Mouse (Mus musculus) MEL (cell line): ENCODE data around the gene Icam1. TPM values are rescaled to one million over a fixed set of nuclear protein-coding genes. Genes with fewer than 3 reads are reported as not detected.

Experiments
- DNase-seq: peaks from one replicate; pipeline ENCODE4 v3.0.0; 2011; ENCODE audit warnings: low read depth, low spot score
- H3K27ac ChIP-seq: 2 replicates; pipeline ENCODE4 v1.5.1; 2012; ENCODE audit warnings: low read depth, mild to moderate bottlenecking, control low read depth, low read length, moderate library complexity; ENCODE audit not compliant: control insufficient read depth
- H3K27me3 ChIP-seq, 2 experiments: fragments of 150-350 bp in 1 of 2; sonication (generic) in 1 of 2; 2 replicates each; pipeline ENCODE4 v1.6.1; 2012; ENCODE audit warnings: low read length in 2 of 2, mild to moderate bottlenecking in 2 of 2, improper control_type of control experiment in 1 of 2, moderate library complexity in 1 of 2; ENCODE audit not compliant: insufficient read depth in 2 of 2, control insufficient read depth in 1 of 2
- H3K36me3 ChIP-seq, 2 experiments: 2 replicates each; pipeline ENCODE4 v1.6.1; 2012 to 2014; ENCODE audit warnings: low read length in 2 of 2, improper control_type of control experiment in 1 of 2, inconsistent platforms in 1 of 2, mild to moderate bottlenecking in 1 of 2; ENCODE audit not compliant: insufficient read depth in 2 of 2, control insufficient read depth in 1 of 2
- H3K4me1 ChIP-seq, 2 experiments: fragments of 150-350 bp in 1 of 2; sonication (generic) in 1 of 2; 2 replicates each; pipeline ENCODE4 v1.6.1; 2012; ENCODE audit warnings: low read length in 2 of 2, improper control_type of control experiment in 1 of 2, mild to moderate bottlenecking in 1 of 2; ENCODE audit not compliant: insufficient read depth in 2 of 2, control insufficient read depth in 1 of 2
- H3K4me3 ChIP-seq, 2 experiments: fragments of 150-350 bp in 1 of 2; sonication (generic) in 1 of 2; 2 replicates each; pipeline ENCODE4 v1.5.1; 2012; ENCODE audit warnings: low read depth in 2 of 2, low read length in 2 of 2, mild to moderate bottlenecking in 2 of 2, moderate library complexity in 2 of 2, control low read depth in 1 of 2, improper control_type of control experiment in 1 of 2; ENCODE audit not compliant: control insufficient read depth in 1 of 2, insufficient read depth in 1 of 2
- H3K79me2 ChIP-seq: 2 replicates; pipeline ENCODE4 v1.6.1; 2012; ENCODE audit warnings: mild to moderate bottlenecking, low read length, moderate library complexity; ENCODE audit not compliant: control insufficient read depth, poor library complexity, insufficient read depth
- H3K9ac ChIP-seq: 2 replicates; pipeline ENCODE4 v1.6.1; 2012; ENCODE audit warnings: low read depth, mild to moderate bottlenecking, control low read depth, low read length, moderate library complexity; ENCODE audit not compliant: control insufficient read depth, poor library complexity, severe bottlenecking
- H3K9me3 ChIP-seq: fragments of 150-350 bp; sonication (generic); replicated peaks from 2 replicates; pipeline ENCODE4 v1.6.1; 2012; ENCODE audit warnings: mild to moderate bottlenecking, low read length, improper control_type of control experiment, moderate library complexity; ENCODE audit not compliant: insufficient read depth
- BHLHE40 ChIP-seq: IDR thresholded peaks from 2 replicates; pipeline ENCODE4 v1.6.1; 2012; ENCODE audit warnings: low read depth, mild to moderate bottlenecking, inconsistent platforms, low read length, improper control_type of control experiment, borderline replicate concordance
- CHD1 ChIP-seq: IDR thresholded peaks from 2 replicates; pipeline ENCODE4 v1.6.1; 2012; ENCODE audit warnings: low read depth, mild to moderate bottlenecking, inconsistent platforms, low read length, improper control_type of control experiment
- CHD2 ChIP-seq: IDR thresholded peaks from 2 replicates; pipeline ENCODE4 v1.6.1; 2011; ENCODE audit warnings: low read length, improper control_type of control experiment
- E2F4 ChIP-seq: IDR thresholded peaks from 2 replicates; pipeline ENCODE4 v1.6.1; 2011; ENCODE audit warnings: low read depth, low read length, improper control_type of control experiment, borderline replicate concordance
- ELF1 ChIP-seq: IDR thresholded peaks from 2 replicates; pipeline ENCODE4 v1.6.1; 2014; ENCODE audit warnings: low read depth, mild to moderate bottlenecking, inconsistent platforms, low read length, improper control_type of control experiment, moderate library complexity
- EP300 ChIP-seq, 2 experiments: IDR thresholded peaks; 2 replicates each; pipeline ENCODE4 v1.6.1; 2011; ENCODE audit warnings: improper control_type of control experiment in 2 of 2, low read length in 2 of 2, low read depth in 1 of 2, mild to moderate bottlenecking in 1 of 2
- ETS1 ChIP-seq: IDR thresholded peaks from 2 replicates; pipeline ENCODE4 v1.6.1; 2012; ENCODE audit warnings: low read depth, mild to moderate bottlenecking, inconsistent platforms, low read length, improper control_type of control experiment, moderate library complexity
- GABPA ChIP-seq: IDR thresholded peaks from 2 replicates; pipeline ENCODE4 v1.6.1; 2012; ENCODE audit warnings: low read depth, mild to moderate bottlenecking, inconsistent platforms, low read length, improper control_type of control experiment, moderate library complexity
- GATA1 ChIP-seq: IDR thresholded peaks from 2 replicates; pipeline ENCODE4 v1.6.1; 2011; ENCODE audit warnings: low read depth, low read length, improper control_type of control experiment
- HCFC1 ChIP-seq: IDR thresholded peaks from 2 replicates; pipeline ENCODE4 v1.6.1; 2012; ENCODE audit warnings: low read depth, mild to moderate bottlenecking, inconsistent platforms, low read length, improper control_type of control experiment, moderate library complexity
- JUND ChIP-seq: IDR thresholded peaks from 2 replicates; pipeline ENCODE4 v1.6.1; 2011; ENCODE audit warnings: low read depth, mild to moderate bottlenecking, improper control_type of control experiment, low read length
- KAT2A ChIP-seq: conservative IDR thresholded peaks from 2 replicates; pipeline ENCODE4 v1.6.1; 2012; ENCODE audit warnings: low read depth, low read length, improper control_type of control experiment, inconsistent platforms
- MAFK ChIP-seq: IDR thresholded peaks from 2 replicates; pipeline ENCODE4 v1.6.1; 2011; ENCODE audit warnings: low read depth, mild to moderate bottlenecking, low read length, improper control_type of control experiment, borderline replicate concordance
- MAX ChIP-seq: IDR thresholded peaks from 2 replicates; pipeline ENCODE4 v1.6.1; 2011; ENCODE audit warnings: low read length, improper control_type of control experiment
- MEF2A ChIP-seq: IDR thresholded peaks from 2 replicates; pipeline ENCODE4 v1.6.1; 2014; ENCODE audit warnings: low read depth, mild to moderate bottlenecking, inconsistent platforms, low read length, improper control_type of control experiment; ENCODE audit not compliant: poor library complexity, insufficient replicate concordance, severe bottlenecking; ENCODE audit errors: extremely low read depth
- MYB ChIP-seq: IDR thresholded peaks from 2 replicates; pipeline ENCODE4 v1.6.1; 2011; ENCODE audit warnings: mild to moderate bottlenecking, low read depth, low read length, improper control_type of control experiment
- NELFE ChIP-seq: IDR thresholded peaks from 2 replicates; pipeline ENCODE4 v1.6.1; 2011; ENCODE audit warnings: low read depth, low read length, improper control_type of control experiment
- NRF1 ChIP-seq: IDR thresholded peaks from 2 replicates; pipeline ENCODE4 v1.6.1; 2014; ENCODE audit warnings: low read depth, mild to moderate bottlenecking, inconsistent platforms, low read length, improper control_type of control experiment, moderate library complexity; ENCODE audit not compliant: poor library complexity, insufficient read depth, severe bottlenecking
- POLR2A ChIP-seq, 2 experiments: IDR thresholded peaks; 2 replicates each; pipeline ENCODE4 v1.6.1; 2011 to 2012; ENCODE audit warnings: low read length in 2 of 2, mild to moderate bottlenecking in 2 of 2, control low read depth in 1 of 2, improper control_type of control experiment in 1 of 2, low read depth in 1 of 2, moderate library complexity in 1 of 2; ENCODE audit not compliant: control insufficient read depth in 1 of 2, insufficient read depth in 1 of 2, poor library complexity in 1 of 2
- POLR2AphosphoS2 ChIP-seq: IDR thresholded peaks from 2 replicates; pipeline ENCODE4 v1.6.1; 2011; ENCODE audit warnings: low read length, improper control_type of control experiment
- RAD21 ChIP-seq: IDR thresholded peaks from 2 replicates; pipeline ENCODE4 v1.6.1; 2011; ENCODE audit warnings: mild to moderate bottlenecking, low read depth, low read length, improper control_type of control experiment
- RCOR1 ChIP-seq: IDR thresholded peaks from 2 replicates; pipeline ENCODE4 v1.6.1; 2012; ENCODE audit warnings: low read depth, mild to moderate bottlenecking, inconsistent platforms, low read length, improper control_type of control experiment
- TBP ChIP-seq: IDR thresholded peaks from 2 replicates; pipeline ENCODE4 v1.8.0; 2011; ENCODE audit warnings: low read depth, low read length, improper control_type of control experiment
- UBTF ChIP-seq: IDR thresholded peaks from 2 replicates; pipeline ENCODE4 v1.6.1; 2012; ENCODE audit warnings: low read depth, mild to moderate bottlenecking, inconsistent platforms, low read length, improper control_type of control experiment, moderate library complexity, borderline replicate concordance; ENCODE audit not compliant: insufficient read depth
- USF1 ChIP-seq: IDR thresholded peaks from 2 replicates; pipeline ENCODE4 v1.6.1; 2014; ENCODE audit warnings: low read depth, mild to moderate bottlenecking, inconsistent platforms, low read length, improper control_type of control experiment, moderate library complexity
- ZKSCAN1 ChIP-seq: IDR thresholded peaks from 2 replicates; pipeline ENCODE4 v1.6.1; 2012; ENCODE audit warnings: low read depth, mild to moderate bottlenecking, inconsistent platforms, low read length, improper control_type of control experiment, moderate library complexity
- ZMIZ1 ChIP-seq: IDR thresholded peaks from 2 replicates; pipeline ENCODE4 v1.6.1; 2012; ENCODE audit warnings: low read depth, mild to moderate bottlenecking, inconsistent platforms, low read length, improper control_type of control experiment, moderate library complexity
- ZNF384 ChIP-seq: IDR thresholded peaks from 2 replicates; pipeline ENCODE4 v1.6.1; 2012; ENCODE audit warnings: low read depth, mild to moderate bottlenecking, inconsistent platforms, low read length, improper control_type of control experiment
- polyA plus RNA-seq, 2 experiments: library from polyadenylated mRNA; stranded (reverse) in 1 of 2; unstranded in 1 of 2; fragments of >175 nt in 1 of 2; fragments of >200 nt in 1 of 2; gene quantifications; 2 replicates each; pipeline versions ENCODE4 v1.2.1 to v1.2.4; 2012; ENCODE audit warnings: low replicate concordance in 2 of 2, low read depth in 1 of 2; ENCODE audit not compliant: insufficient read length in 2 of 2, insufficient read depth in 1 of 2, missing spikeins in 1 of 2
- total RNA-seq: library from RNA; depleted of rRNA; stranded (reverse); fragments of 300-350 nt; gene quantifications from 2 replicates; pipeline ENCODE4 v1.2.3, GENCODE M21; 2012

Gene Icam1
- total and polyA plus RNA-seq, 3 experiments = 26.0 to 31.0 TPM; not detected in 1

- peaks cover 19 to 24% of the 10 kb centered on the region in 2 experiments for H3K36me3 ChIP-seq
- TF ChIP-seq EP300 (IDR thresholded peaks at IDR 0.05; ENCODE audit: low read depth in 1 of 2, low read length in 2 of 2) (0 out of 4 replicates have a peak, but pooled peaks of 1 of the 2 experiments have one; percentile 26), KAT2A (no peak), UBTF (no peak), MAX (peak; percentile 12; the same call in 1 of the 2 replicates), USF1 (0 out of 2 replicates have a peak, but pooled peaks have one; percentile 22), TBP (peak; percentile 41; the same call in 1 of the 2 replicates), ETS1 (0 out of 2 replicates have a peak, but pooled peaks have one; percentile 8), CHD1 (peak; percentile 59; the same call in 1 of the 2 replicates), RCOR1 (no peak), ELF1 (peak; percentile 60)
- H3K4me1 ChIP-seq = peaks cover 9 to 17% of the 10 kb centered on the region in 2 experiments; a peak in 3 of 4 replicates
- no peaks in the 10 kb centered on the region for H3K9me3 ChIP-seq
- peaks cover 35% of the 10 kb centered on the region for H3K79me2 ChIP-seq
- peak overlapping the region; percentile 54 to 62 for H3K4me3 ChIP-seq
- H3K27ac ChIP-seq = peak overlapping the region; percentile 52
- no peaks in the 10 kb centered on the region for H3K27me3 ChIP-seq
- peak; percentile 83 for DNase-seq
- H3K9ac ChIP-seq = peak overlapping the region; percentile 68
Observed at GRCm38 (mm10) chr9:21072641-21073040, 56.9 kb downstream of the Icam1 start.

GRCm38 (mm10) chr9:21073044-21073840 is 57.5 kb downstream of the Icam1 start, which contains the start of the genes Gm49373 and Fdx1l:
Gene Gm49373, minus strand, starts transcription at chr9:21073096.
Gene Fdx1l, minus strand, starts transcription at chr9:21073614.
- peak; percentile 99 for DNase-seq
- Histone ChIP-seq H3K4me1 (peaks cover 9 to 17% of the 10 kb centered on the region in 2 experiments; a peak in 3 of 4 replicates), H3K27ac (peak within 1 kb of the TSS; percentile 57), H3K27me3 (no peaks in the 10 kb centered on the region), H3K9ac (peak within 1 kb of the TSS; percentile 68), H3K79me2 (peaks cover 35% of the 10 kb centered on the region), H3K9me3 (no peaks in the 10 kb centered on the region), H3K36me3 (peaks cover 19 to 27% of the 10 kb centered on the region in 2 experiments), H3K4me3 (peak within 1 kb of the TSS; percentile 54 to 62)
- TF ChIP-seq ZMIZ1 = peak; percentile 98
- TF ChIP-seq JUND = peak; percentile 86; the same call in 1 of the 2 replicates
- TF ChIP-seq BHLHE40 = peak; percentile 97
- peak; percentile 86 for TF ChIP-seq RCOR1
- TF ChIP-seq POLR2A (IDR thresholded peaks at IDR 0.05; ENCODE audit: control insufficient read depth in 1 of 2, insufficient read depth in 1 of 2, low read depth in 1 of 2, low read length in 2 of 2, poor library complexity in 1 of 2) = peak in 1 of 2 experiments; percentile 99; a peak in 2 of 4 replicates
- TF ChIP-seq NRF1 = peak; percentile 66
- TF ChIP-seq MAX = peak; percentile 100
- peak; percentile 100 for TF ChIP-seq POLR2AphosphoS2
- TF ChIP-seq GABPA = peak; percentile 82; the same call in 1 of the 2 replicates
- peak; percentile 98 for TF ChIP-seq NELFE
- peak; percentile 77; the same call in 1 of the 2 replicates for TF ChIP-seq MAFK
- peak; percentile 33; the same call in 1 of the 2 replicates for TF ChIP-seq GATA1
- TF ChIP-seq MEF2A = peak; percentile 69; the same call in 1 of the 2 replicates
- peak; percentile 91 for TF ChIP-seq TBP
- peak; percentile 94; the same call in 1 of the 2 replicates for TF ChIP-seq E2F4
- TF ChIP-seq MYB = peak; percentile 67
- peak; percentile 98 for TF ChIP-seq ZKSCAN1
- TF ChIP-seq USF1 = peak; percentile 99
- TF ChIP-seq CHD1 = peak; percentile 96
- TF ChIP-seq ZNF384 = no peak
- TF ChIP-seq RAD21 = no peak
- TF ChIP-seq CHD2 = peak; percentile 91
- peak; percentile 97 for TF ChIP-seq HCFC1
